Mouse (Mus musculus) embryonic facial prominence, embryonic 13.5 days (tissue): ENCODE data around the gene Slc30a4. TPM values are rescaled to one million over a fixed set of nuclear protein-coding genes. Genes with fewer than 3 reads are reported as not detected.

Experiments
- ATAC-seq: fragments of 200-750 bp; cut with Nextera tagmentation; 2 replicates; pipeline ENCODE4 v1.8.0; 2017; ENCODE audit warnings: low read depth; ENCODE audit not compliant: insufficient number of reproducible peaks, insufficient read depth, low FRiP score, low TSS enrichment
- H3K27ac ChIP-seq: fragments of 300-500 bp; sonication (generic); 2 replicates; pipeline ENCODE4 v1.5.1; 2015; ENCODE audit warnings: moderate library complexity, mild to moderate bottlenecking, inconsistent platforms
- H3K27me3 ChIP-seq: fragments of 300-500 bp; sonication (generic); 2 replicates; pipeline ENCODE4 v1.6.1; 2015; ENCODE audit warnings: mild to moderate bottlenecking, inconsistent platforms
- H3K36me3 ChIP-seq: fragments of 300-500 bp; sonication (generic); 2 replicates; pipeline ENCODE4 v1.6.1; 2015; ENCODE audit warnings: mild to moderate bottlenecking, inconsistent platforms
- H3K4me1 ChIP-seq: fragments of 300-500 bp; sonication (generic); 2 replicates; pipeline ENCODE4 v1.6.1; 2015; ENCODE audit warnings: inconsistent platforms
- H3K4me2 ChIP-seq: fragments of 300-500 bp; sonication (generic); 2 replicates; pipeline ENCODE4 v1.6.1; 2015; ENCODE audit warnings: moderate library complexity, mild to moderate bottlenecking, inconsistent platforms
- H3K4me3 ChIP-seq: fragments of 300-500 bp; sonication (generic); 2 replicates; pipeline ENCODE4 v1.5.1; 2015; ENCODE audit warnings: mild to moderate bottlenecking, inconsistent platforms
- H3K9ac ChIP-seq: fragments of 300-500 bp; sonication (generic); 2 replicates; pipeline ENCODE4 v1.6.1; 2015; ENCODE audit warnings: mild to moderate bottlenecking, inconsistent platforms
- H3K9me3 ChIP-seq: fragments of 300-500 bp; sonication (generic); 2 replicates; pipeline ENCODE4 v1.6.1; 2016; ENCODE audit warnings: inconsistent platforms
- WGBS: fragments of 180-500 bp; shearing (Covaris S2); methylation state at CpG from one replicate; pipeline ENCODE4 v1.1.7; 2015; ENCODE audit warnings: mixed read lengths; 5-methylcytosine and 5-hydroxymethylcytosine counted together
- polyA plus RNA-seq: library from polyadenylated mRNA; unstranded; fragments of >200 nt; fragmentation: Nextera tagmentation; extraction: Ambion mirVana; gene quantifications from 2 replicates; pipeline ENCODE4 v1.2.1, GENCODE M21; 2015

Gene Slc30a4
- polyA plus RNA-seq, 1 experiment from 2014 or later: 8.5 TPM

DNA sequence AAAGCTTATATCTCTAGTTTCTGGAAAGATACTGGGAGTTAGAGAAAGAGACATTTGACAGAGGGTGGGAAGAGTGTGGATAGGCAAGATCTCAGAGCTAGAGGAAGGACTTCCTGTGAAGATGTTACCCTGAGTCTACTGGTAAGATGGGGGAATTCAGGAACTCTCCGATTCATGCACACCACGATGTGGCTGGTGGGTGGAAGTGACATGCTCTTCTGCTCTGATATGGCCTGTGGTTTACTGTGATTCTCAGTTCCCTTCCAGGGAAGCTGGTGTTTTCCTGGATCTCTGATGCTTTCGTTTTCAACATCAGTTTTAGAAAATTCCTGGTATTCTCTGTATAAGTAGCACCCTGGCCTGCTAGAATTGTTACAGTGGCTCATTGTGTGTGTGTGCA is 9.4 kb upstream of the Slc30a4 start:
- 0 out of 2 replicates have a peak, but pooled peaks cover 3% of the 10 kb centered on the region for H3K4me1 ChIP-seq
- H3K9ac ChIP-seq: no peak overlapping the region
- 76% methylated on average over 3 of the region's 3 CpGs for WGBS
- H3K27me3 ChIP-seq: no peaks in the 10 kb centered on the region; the same call in 1 of the 2 replicates
- H3K4me2 ChIP-seq: no peak overlapping the region
- ATAC-seq: no peak
- H3K27ac ChIP-seq: no peak overlapping the region
- no peaks in the 10 kb centered on the region for H3K36me3 ChIP-seq
- H3K9me3 ChIP-seq: no peaks in the 10 kb centered on the region
- H3K4me3 ChIP-seq: no peak overlapping the region

DNA sequence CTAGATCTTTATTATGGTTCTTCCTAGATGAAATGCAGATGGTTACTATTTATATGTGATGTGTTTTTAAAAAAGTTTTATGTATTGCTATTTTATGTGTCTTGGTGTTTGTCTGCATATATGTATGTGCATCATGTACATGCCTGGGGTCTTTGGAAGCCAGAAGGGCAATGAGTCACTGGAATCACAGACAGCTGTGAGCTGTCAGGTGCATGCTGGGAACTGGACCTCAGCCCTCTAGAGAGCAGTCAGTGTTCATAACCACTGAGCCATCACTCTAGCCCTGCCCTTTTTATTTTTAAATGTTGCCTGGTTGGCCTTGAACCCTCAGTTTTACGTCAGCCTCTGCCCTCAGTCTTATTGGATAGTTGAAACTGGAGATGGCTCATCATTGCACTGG is 6.7 kb upstream of the Slc30a4 start:
- no peak overlapping the region for H3K27ac ChIP-seq
- H3K27me3 ChIP-seq: no peaks in the 10 kb centered on the region; the same call in 1 of the 2 replicates
- H3K4me1 ChIP-seq: 0 out of 2 replicates have a peak, but pooled peaks cover 3% of the 10 kb centered on the region
- H3K9ac ChIP-seq: no peak overlapping the region
- no peak for ATAC-seq
- H3K4me3 ChIP-seq: no peak overlapping the region
- H3K4me2 ChIP-seq: no peak overlapping the region
- no peaks in the 10 kb centered on the region for H3K36me3 ChIP-seq
- WGBS: 70% methylated on average over 1 of the region's 1 CpGs
- no peaks in the 10 kb centered on the region for H3K9me3 ChIP-seq

- Histone ChIP-seq H3K27ac (no peak overlapping the region), H3K4me3 (no peak overlapping the region), H3K9me3 (no peaks in the 10 kb centered on the region), H3K9ac (no peak overlapping the region), H3K4me1 (0 out of 2 replicates have a peak, but pooled peaks cover 3% of the 10 kb centered on the region), H3K36me3 (no peaks in the 10 kb centered on the region), H3K27me3 (peaks cover 7% of the 10 kb centered on the region), H3K4me2 (no peak overlapping the region)
- 63% methylated on average over 3 of the region's 3 CpGs for WGBS
- no peak for ATAC-seq
These were observed 5.6 kb upstream of the Slc30a4 start for GRCm38 (mm10) chr2:122708080-122708479.

GRCm38 (mm10) chr2:122704572-122704971 is 2.1 kb upstream of the Slc30a4 start:
- no peaks in the 10 kb centered on the region for H3K36me3 ChIP-seq
- H3K4me1 ChIP-seq: peaks cover 13% of the 10 kb centered on the region
- ATAC-seq: no peak
- H3K9me3 ChIP-seq: no peaks in the 10 kb centered on the region
- no peak overlapping the region for H3K27ac ChIP-seq
- no peak overlapping the region for H3K4me3 ChIP-seq
- H3K4me2 ChIP-seq: no peak overlapping the region
- H3K9ac ChIP-seq: no peak overlapping the region
- peaks cover 7% of the 10 kb centered on the region for H3K27me3 ChIP-seq
- 68% methylated on average over 2 of the region's 2 CpGs for WGBS

- H3K4me3 ChIP-seq: peak overlapping the region; percentile 80
- peak overlapping the region; percentile 82 for H3K4me2 ChIP-seq
- peaks cover 12% of the 10 kb centered on the region for H3K4me1 ChIP-seq
- WGBS: under 1% methylated on average over 15 of the region's 15 CpGs
- no peaks in the 10 kb centered on the region for H3K36me3 ChIP-seq
- no peaks in the 10 kb centered on the region for H3K9me3 ChIP-seq
- ATAC-seq: no peak
- H3K27ac ChIP-seq: no peak overlapping the region
- peak overlapping the region; percentile 88 for H3K9ac ChIP-seq
- peaks cover 7% of the 10 kb centered on the region for H3K27me3 ChIP-seq
These were observed 637 bp downstream of the Slc30a4 start for GRCm38 (mm10) chr2:122701871-122702180.

DNA sequence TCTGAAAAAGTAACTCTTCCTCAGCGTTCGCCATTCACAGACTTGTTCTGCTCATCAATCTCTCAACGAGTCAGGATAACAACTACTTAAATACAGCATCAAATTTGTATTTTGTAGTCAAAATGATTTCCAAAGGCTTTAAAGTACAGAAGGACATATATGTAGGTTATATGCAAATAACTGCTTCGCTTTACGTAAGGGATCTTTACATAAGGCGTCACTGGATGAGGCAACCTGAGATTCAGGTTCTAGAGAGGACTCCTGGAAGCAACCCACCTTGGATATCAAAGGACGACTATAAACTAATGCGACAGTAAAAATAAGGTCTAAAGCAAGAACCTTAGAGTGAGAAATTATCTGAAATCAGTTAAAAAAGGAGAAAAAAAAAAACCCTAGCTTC is 1.5 kb downstream of the Slc30a4 start:
- 62% methylated on average over 8 of the region's 8 CpGs for WGBS
- no peak for ATAC-seq
- Histone ChIP-seq H3K4me1 (peaks cover 12% of the 10 kb centered on the region), H3K4me3 (peak overlapping the region; percentile 80), H3K36me3 (no peaks in the 10 kb centered on the region), H3K9ac (peak overlapping the region; percentile 88), H3K27me3 (peaks cover 7% of the 10 kb centered on the region), H3K4me2 (peak overlapping the region; percentile 82), H3K27ac (no peak overlapping the region), H3K9me3 (no peaks in the 10 kb centered on the region)

GRCm38 (mm10) chr2:122697526-122697925 is 4.9 kb downstream of the Slc30a4 start:
- H3K4me2 ChIP-seq: no peak overlapping the region
- H3K27me3 ChIP-seq: no peaks in the 10 kb centered on the region
- H3K9ac ChIP-seq: no peak overlapping the region
- no peak overlapping the region for H3K27ac ChIP-seq
- no peaks in the 10 kb centered on the region for H3K36me3 ChIP-seq
- H3K9me3 ChIP-seq: no peaks in the 10 kb centered on the region
- no peak overlapping the region for H3K4me3 ChIP-seq
- WGBS: 56% methylated on average over 2 of the region's 2 CpGs
- H3K4me1 ChIP-seq: peaks cover 12% of the 10 kb centered on the region
- no peak for ATAC-seq

DNA sequence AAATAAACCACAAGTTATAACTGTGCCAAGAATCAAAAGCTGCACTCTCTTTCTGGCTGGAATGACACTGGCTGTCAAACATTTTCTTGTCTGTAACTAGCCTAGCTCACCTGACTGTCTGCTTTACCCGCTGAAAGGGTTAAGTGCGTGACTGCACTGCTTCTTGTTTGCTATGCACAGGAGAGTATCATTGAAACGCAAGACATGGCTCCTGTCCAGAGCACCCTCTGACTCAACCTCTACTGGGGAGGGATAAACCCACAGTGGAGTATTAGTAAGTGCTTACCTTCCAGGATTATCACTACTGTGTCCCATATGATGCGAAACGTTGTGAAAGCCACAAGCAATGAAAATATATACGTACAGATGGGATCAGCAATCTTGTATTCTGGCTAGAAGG is 15.8 kb downstream of the Slc30a4 start:
- Histone ChIP-seq H3K27me3 (no peaks in the 10 kb centered on the region), H3K9me3 (peaks cover 6% of the 10 kb centered on the region), H3K27ac (no peak overlapping the region), H3K4me2 (no peak overlapping the region), H3K4me3 (no peak overlapping the region), H3K9ac (no peak overlapping the region), H3K4me1 (no peaks in the 10 kb centered on the region), H3K36me3 (peaks cover 6% of the 10 kb centered on the region; the same call in 1 of the 2 replicates)
- ATAC-seq: no peak
- WGBS: 76% methylated on average over 6 of the region's 6 CpGs

DNA sequence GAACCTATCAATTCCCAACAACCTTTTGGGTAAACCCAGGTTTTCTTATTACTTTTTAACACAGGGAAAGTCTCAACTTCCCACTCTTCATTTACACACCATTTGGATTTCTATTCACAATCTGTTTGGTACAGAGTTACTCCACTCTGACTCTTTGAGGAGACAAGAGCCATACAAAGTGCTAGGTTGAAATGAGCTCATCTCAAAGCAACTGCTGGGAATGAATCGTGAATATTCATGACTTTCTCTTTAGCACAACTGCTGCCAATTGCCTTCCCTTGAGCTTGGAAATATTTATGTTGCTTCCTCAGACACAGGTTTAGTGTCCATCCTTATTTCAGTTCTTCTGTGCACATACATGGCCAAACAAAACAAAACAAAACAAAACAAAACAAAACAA is 18.8 kb downstream of the Slc30a4 start:
- Histone ChIP-seq H3K36me3 (peaks cover 6% of the 10 kb centered on the region; the same call in 1 of the 2 replicates), H3K27me3 (no peaks in the 10 kb centered on the region), H3K4me3 (no peak overlapping the region), H3K27ac (no peak overlapping the region), H3K4me2 (no peak overlapping the region), H3K9me3 (peaks cover 11% of the 10 kb centered on the region), H3K4me1 (no peaks in the 10 kb centered on the region), H3K9ac (no peak overlapping the region)
- WGBS: 77% methylated on average over 1 of the region's 1 CpGs
- no peak for ATAC-seq

DNA sequence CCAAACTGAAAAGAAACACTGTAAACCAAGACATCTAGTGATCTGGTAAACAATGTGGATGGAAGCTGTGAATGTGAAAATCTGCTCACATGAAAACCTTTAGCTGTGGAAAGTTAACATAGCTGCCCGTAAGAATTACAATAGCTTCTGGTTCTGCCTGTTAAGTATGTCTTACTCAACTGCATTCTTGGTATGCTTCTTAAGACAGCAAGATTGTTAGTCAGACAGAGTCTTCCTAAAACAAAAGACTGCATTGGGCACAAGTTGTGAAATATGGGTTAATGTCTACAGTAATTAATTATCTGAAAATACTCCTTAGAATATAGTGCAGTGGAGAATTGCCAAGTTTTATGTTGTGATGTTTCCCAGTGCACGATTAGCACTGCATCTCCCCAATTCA is 19.9 kb downstream of the Slc30a4 start:
- ATAC-seq: no peak
- no peak overlapping the region for H3K4me2 ChIP-seq
- no peak overlapping the region for H3K4me3 ChIP-seq
- H3K36me3 ChIP-seq: peaks cover 3% of the 10 kb centered on the region; the same call in 1 of the 2 replicates
- H3K27ac ChIP-seq: no peak overlapping the region
- WGBS: 79% methylated on average over 2 of the region's 2 CpGs
- H3K4me1 ChIP-seq: no peaks in the 10 kb centered on the region
- H3K9me3 ChIP-seq: peaks cover 11% of the 10 kb centered on the region
- H3K9ac ChIP-seq: no peak overlapping the region
- H3K27me3 ChIP-seq: no peaks in the 10 kb centered on the region

- H3K27me3 ChIP-seq: no peaks in the 10 kb centered on the region
- peaks cover 11% of the 10 kb centered on the region for H3K9me3 ChIP-seq
- 0 out of 2 replicates have a peak, but pooled peaks have one; percentile 64 for ATAC-seq
- no peak overlapping the region for H3K9ac ChIP-seq
- no peak overlapping the region for H3K4me2 ChIP-seq
- H3K4me1 ChIP-seq: no peaks in the 10 kb centered on the region
- WGBS: 83% methylated on average over 5 of the region's 5 CpGs
- no peak overlapping the region for H3K27ac ChIP-seq
- H3K4me3 ChIP-seq: no peak overlapping the region
- H3K36me3 ChIP-seq: peaks cover 3% of the 10 kb centered on the region; the same call in 1 of the 2 replicates
These were observed 20.9 kb downstream of the Slc30a4 start for GRCm38 (mm10) chr2:122681379-122682137.

- Histone ChIP-seq H3K4me1 (no peaks in the 10 kb centered on the region), H3K9ac (no peak overlapping the region), H3K36me3 (no peaks in the 10 kb centered on the region), H3K4me3 (no peak overlapping the region), H3K4me2 (no peak overlapping the region), H3K9me3 (no peaks in the 10 kb centered on the region), H3K27me3 (no peaks in the 10 kb centered on the region), H3K27ac (no peak overlapping the region)
- WGBS: 84% methylated on average over 2 of the region's 2 CpGs
- ATAC-seq: no peak
These were observed 27.3 kb downstream of the Slc30a4 start for GRCm38 (mm10) chr2:122675126-122675525.
